Mouse (Mus musculus) olfactory bulb, adult 2 months (tissue): ENCODE results near the gene 7530416G11Rik.

ENCODE experiments used
- CTCF ChIP-seq: fragments of 200-500 bp; IDR thresholded peaks from 2 replicates; pipeline ENCODE4 v1.5.1; 2012; ENCODE audit warnings: low read depth, mild to moderate bottlenecking, low read length, moderate library complexity; ENCODE audit not compliant: insufficient read depth
- POLR2A ChIP-seq: fragments of 200-500 bp; IDR thresholded peaks from 2 replicates; pipeline ENCODE4 v1.6.1; 2012; ENCODE audit warnings: mild to moderate bottlenecking, low read depth, low read length, moderate library complexity; ENCODE audit not compliant: insufficient read depth

DNA sequence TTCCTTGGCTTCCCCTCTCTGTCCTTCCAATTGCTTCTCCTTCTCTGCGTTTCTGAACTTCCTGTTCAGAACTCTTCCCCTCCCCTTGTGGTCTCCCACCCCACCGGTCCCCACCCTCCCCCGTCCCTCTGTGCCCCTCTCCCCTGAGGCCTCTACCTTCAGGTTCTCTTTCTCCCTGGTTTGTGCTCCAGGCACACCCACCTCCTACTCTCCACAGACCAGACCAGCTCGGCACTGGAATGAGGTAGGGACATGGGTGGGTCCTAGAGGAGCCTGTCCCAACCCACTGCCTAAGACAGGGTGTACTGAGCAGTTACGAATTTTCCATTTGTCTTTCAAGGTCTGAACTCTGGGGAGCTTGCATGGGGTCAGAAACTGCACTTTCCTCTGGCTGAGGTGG lies 23.1 kb downstream of the 7530416G11Rik start:
- TF ChIP-seq CTCF (no peak), POLR2A (no peak)
